Mouse (Mus musculus): ENCODE measurements around the gene Trpm2. TPM values are rescaled to one million over a fixed set of nuclear protein-coding genes. Genes with fewer than 3 reads are reported as not detected.

Trpm2 gene
- polyA plus RNA-seq, 1 experiment: 51.6 TPM

DNA sequence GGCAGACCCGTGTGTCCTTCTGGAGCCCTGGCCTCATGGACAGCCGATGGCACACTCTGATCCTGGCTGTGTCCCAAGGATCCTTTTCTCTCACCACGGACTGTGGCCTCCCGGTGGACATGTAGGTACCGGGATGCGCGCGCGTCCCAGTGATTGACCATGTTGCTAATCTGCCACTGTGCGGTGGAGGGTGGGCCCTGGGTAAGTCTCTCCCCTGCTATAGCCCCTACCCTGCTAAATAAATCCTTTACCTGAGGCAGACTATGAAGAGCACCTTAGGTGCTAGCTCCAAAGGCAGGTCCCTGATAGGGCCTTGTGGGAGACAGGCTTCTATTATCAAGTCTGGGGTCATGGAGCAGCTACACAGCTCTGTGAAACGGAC is 105.6 kb downstream of the Trpm2 start:
- Histone ChIP-seq H3K4me3 (ENCODE audit: extremely low read depth, insufficient read depth, insufficient read length) (peak overlapping the region; percentile 38), H3K27me3 (ENCODE audit: control insufficient read depth, insufficient read depth, low read length) (no peaks in the 10 kb centered on the region), H3K4me1 (ENCODE audit: control insufficient read depth, insufficient read depth, insufficient read length) (0 out of 2 replicates have a peak, but pooled peaks cover 2% of the 10 kb centered on the region), H3K27ac (ENCODE audit: insufficient read depth, low read length) (no peak overlapping the region), H3K36me3 (ENCODE audit: control insufficient read depth, insufficient read depth, low read length) (no peaks in the 10 kb centered on the region)
- WGBS: 26% methylated on average over 11 of the region's 11 CpGs
- no peak for DNase-seq (ENCODE audit: low read depth in 1 of 2, low spot score in 2 of 2)
- TF ChIP-seq CTCF (IDR thresholded peaks at IDR 0.05; ENCODE audit: extremely low read depth, insufficient read depth, insufficient read length, insufficient replicate concordance) (no peak), POLR2A (IDR thresholded peaks at IDR 0.05; ENCODE audit: low read depth, low read length) (no peak)

DNA sequence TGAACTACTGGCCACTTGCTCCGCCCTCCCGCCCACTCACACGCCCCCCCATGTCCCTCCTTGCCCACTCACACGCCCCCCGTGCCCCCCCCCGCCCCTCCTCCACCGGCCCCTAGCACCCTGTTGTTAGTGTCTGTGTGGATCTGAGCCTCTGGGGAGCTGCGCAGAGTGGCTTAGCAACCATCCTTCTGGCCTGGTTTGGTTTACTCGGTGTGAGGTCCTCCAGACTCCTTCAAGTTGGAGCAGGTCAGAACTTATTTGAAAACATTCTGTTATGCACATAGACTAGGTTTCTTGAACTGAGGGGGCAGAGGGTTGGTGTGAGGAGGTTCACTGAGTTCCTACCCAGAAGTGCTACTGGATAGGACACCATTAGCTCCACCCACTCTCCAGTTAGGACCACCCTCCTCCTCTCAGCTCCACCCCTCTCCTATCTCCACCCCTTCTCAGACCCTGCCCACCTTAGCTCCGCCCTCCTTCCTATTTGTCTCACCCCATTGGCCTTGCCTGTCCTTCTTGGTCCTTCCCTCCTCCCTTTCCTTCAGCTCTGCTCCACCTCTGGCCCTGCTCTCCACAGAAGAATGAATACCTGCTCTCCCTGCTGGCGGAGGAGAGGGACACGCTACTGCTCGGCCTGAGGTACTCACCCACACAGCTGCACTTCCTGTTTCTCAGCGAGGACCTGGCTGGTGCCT is 106.1 kb downstream of the Trpm2 start:
- H3K4me1 ChIP-seq (ENCODE audit: control insufficient read depth, insufficient read depth, insufficient read length): 0 out of 2 replicates have a peak, but pooled peaks cover 2% of the 10 kb centered on the region
- H3K27me3 ChIP-seq (ENCODE audit: control insufficient read depth, insufficient read depth, low read length): no peaks in the 10 kb centered on the region
- H3K4me3 ChIP-seq (ENCODE audit: extremely low read depth, insufficient read depth, insufficient read length): peak overlapping the region; percentile 38
- H3K36me3 ChIP-seq (ENCODE audit: control insufficient read depth, insufficient read depth, low read length): no peaks in the 10 kb centered on the region
- TF ChIP-seq CTCF (IDR thresholded peaks at IDR 0.05; ENCODE audit: extremely low read depth, insufficient read depth, insufficient read length, insufficient replicate concordance) (no peak), POLR2A (IDR thresholded peaks at IDR 0.05; ENCODE audit: low read depth, low read length) (no peak)
- 25% methylated on average over 14 of the region's 14 CpGs for WGBS
- DNase-seq (ENCODE audit: low read depth in 1 of 2, low spot score in 2 of 2): peak; percentile 22 to 42
- H3K27ac ChIP-seq (ENCODE audit: insufficient read depth, low read length): no peak overlapping the region

DNA sequence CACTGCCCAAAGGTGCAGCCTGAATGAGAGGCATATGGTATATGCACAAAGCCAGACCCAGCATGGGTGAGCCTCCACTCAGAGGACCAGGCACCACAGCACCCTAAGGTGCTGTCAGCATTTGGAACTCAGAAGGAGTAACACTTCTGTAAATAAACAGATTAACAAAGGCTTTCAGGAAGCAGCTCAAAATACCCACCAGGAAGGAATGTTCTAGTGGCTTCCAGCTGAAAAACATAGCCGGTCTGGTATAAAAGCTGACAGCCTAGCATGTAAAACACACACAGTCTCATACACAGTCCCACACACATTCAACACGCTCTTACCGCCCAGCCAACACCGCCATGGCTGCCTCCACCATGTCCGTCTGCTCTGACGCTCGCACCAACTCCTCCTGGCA is 108.7 kb downstream of the Trpm2 start, which contains the start of gene Gm3285:
TSS of gene Gm3285 (plus strand) at position 301 of the 400 bp plus-strand sequence.
- Histone ChIP-seq H3K36me3 (ENCODE audit: control insufficient read depth, insufficient read depth, low read length) (no peaks in the 10 kb centered on the region), H3K4me1 (ENCODE audit: control insufficient read depth, insufficient read depth, insufficient read length) (0 out of 2 replicates have a peak, but pooled peaks cover 2% of the 10 kb centered on the region), H3K27me3 (ENCODE audit: control insufficient read depth, insufficient read depth, low read length) (no peaks in the 10 kb centered on the region), H3K27ac (ENCODE audit: insufficient read depth, low read length) (no peak within 1 kb of the TSS), H3K4me3 (ENCODE audit: extremely low read depth, insufficient read depth, insufficient read length) (no peak within 1 kb of the TSS)
- TF ChIP-seq CTCF (IDR thresholded peaks at IDR 0.05; ENCODE audit: extremely low read depth, insufficient read depth, insufficient read length, insufficient replicate concordance) (no peak), POLR2A (IDR thresholded peaks at IDR 0.05; ENCODE audit: low read depth, low read length) (no peak)
- 63% methylated on average over 5 of the region's 7 CpGs for WGBS
- no peak for DNase-seq (ENCODE audit: low read depth in 1 of 2, low spot score in 2 of 2)

Other genes with a start within 250 kb of the Trpm2 start
- gene Krtap12-1, start 250.0 kb downstream of the Trpm2 start, polyA plus RNA-seq (2012; rRNA removed): not detected in 2 replicates
- gene Gm10100, start 244.1 kb downstream of the Trpm2 start, polyA plus RNA-seq (2012; rRNA removed): not detected in 2 replicates
- gene Gm18596, start 227.9 kb downstream of the Trpm2 start, polyA plus RNA-seq (2012; rRNA removed): not detected in 2 replicates
- not detected in 2 replicates for gene Gm9736, start 219.2 kb downstream of the Trpm2 start, polyA plus RNA-seq (2012; rRNA removed)
- gene Gm3233, start 210.9 kb downstream of the Trpm2 start, polyA plus RNA-seq (2012; rRNA removed): not detected in 2 replicates
- gene Gm3238, start 199.2 kb downstream of the Trpm2 start, polyA plus RNA-seq (2012; rRNA removed): not detected in 2 replicates
- not detected in 2 replicates for gene Gm7138, start 193.6 kb downstream of the Trpm2 start, polyA plus RNA-seq (2012; rRNA removed)
- not detected in 2 replicates for gene Gm3250, start 188.0 kb downstream of the Trpm2 start, polyA plus RNA-seq (2012; rRNA removed)
- gene Gm7137, start 182.4 kb downstream of the Trpm2 start, polyA plus RNA-seq (2012; rRNA removed): not detected in 2 replicates
- gene Gm9639, start 175.5 kb downstream of the Trpm2 start, polyA plus RNA-seq (2012; rRNA removed): not detected in 2 replicates
- gene Gm19668, start 171.4 kb downstream of the Trpm2 start, polyA plus RNA-seq (2012; rRNA removed): not detected in 2 replicates
- gene Gm9507, start 158.7 kb downstream of the Trpm2 start, polyA plus RNA-seq (2012; rRNA removed): not detected in 2 replicates
- gene Gm2696, start 155.9 kb downstream of the Trpm2 start, polyA plus RNA-seq (2012; rRNA removed): not detected in 2 replicates
- gene Krtap10-4, start 143.5 kb downstream of the Trpm2 start, polyA plus RNA-seq (2012; rRNA removed): not detected in 2 replicates
- not detected in 2 replicates for gene Krtap10-10, start 134.6 kb downstream of the Trpm2 start, polyA plus RNA-seq (2012; rRNA removed)
- gene Gm36176, start 123.8 kb downstream of the Trpm2 start, polyA plus RNA-seq (2012; rRNA removed): not detected in 2 replicates
- not detected in 2 replicates for gene Gm10318, start 117.7 kb downstream of the Trpm2 start, polyA plus RNA-seq (2012; rRNA removed)
- gene Gm3285, start 108.6 kb downstream of the Trpm2 start, polyA plus RNA-seq (2012; rRNA removed): 0.09 TPM in 1 of 2 replicates, not detected in the other
- gene Lrrc3, start 68.0 kb downstream of the Trpm2 start, polyA plus RNA-seq (2012; rRNA removed): 0.70 and 1.2 TPM in 2 replicates
- 21.4 and 30.1 TPM in 2 replicates for gene 1810043G02Rik, start 8.0 kb upstream of the Trpm2 start, polyA plus RNA-seq (2012; rRNA removed)
- gene Pfkl, start 39.5 kb upstream of the Trpm2 start, polyA plus RNA-seq (2012; rRNA removed): 61.1 and 65.8 TPM in 2 replicates
- 0.08 TPM in 1 of 2 replicates, not detected in the other for gene Dnmt3l, start 71.4 kb upstream of the Trpm2 start, polyA plus RNA-seq (2012; rRNA removed)
- 4.0 and 4.6 TPM in 2 replicates for gene Aire, start 73.0 kb upstream of the Trpm2 start, polyA plus RNA-seq (2012; rRNA removed)
- gene Icosl, start 98.7 kb upstream of the Trpm2 start, polyA plus RNA-seq (2012; rRNA removed): 78.1 and 82.7 TPM in 2 replicates
- gene D10Jhu81e, start 199.2 kb upstream of the Trpm2 start, polyA plus RNA-seq (2012; rRNA removed): 68.7 and 105 TPM in 2 replicates
- 11.2 and 11.7 TPM in 2 replicates for gene Pwp2, start 214.6 kb upstream of the Trpm2 start, polyA plus RNA-seq (2012; rRNA removed)

All from spleen, adult 2 months (tissue).